Mouse (Mus musculus) erythroblast, embryonic 14.5 days (primary cell): ENCODE measurements around the gene Dip2b.

ENCODE experiments used
- GATA1 ChIP-seq: IDR thresholded peaks from 2 replicates; pipeline ENCODE4 v1.6.1; 2012; ENCODE audit warnings: low read length, inconsistent platforms, mixed read lengths
- TAL1 ChIP-seq: IDR thresholded peaks from 3 replicates; pipeline ENCODE4 v1.6.1; 2012; ENCODE audit warnings: low read length, inconsistent platforms, mixed read lengths

GRCm38 (mm10) chr15:100032546-100032945 is 5.9 kb upstream of the Dip2b start:
- TF ChIP-seq TAL1 (no peak), GATA1 (no peak)
